Mouse (Mus musculus): Measurements from ENCODE around the gene Aplf. TPM values are rescaled to one million over a fixed set of nuclear protein-coding genes. Genes with fewer than 3 reads are reported as not detected.

Gene Aplf
- total and polyA plus RNA-seq, 2 experiments = 1.4 to 3.7 TPM

DNA sequence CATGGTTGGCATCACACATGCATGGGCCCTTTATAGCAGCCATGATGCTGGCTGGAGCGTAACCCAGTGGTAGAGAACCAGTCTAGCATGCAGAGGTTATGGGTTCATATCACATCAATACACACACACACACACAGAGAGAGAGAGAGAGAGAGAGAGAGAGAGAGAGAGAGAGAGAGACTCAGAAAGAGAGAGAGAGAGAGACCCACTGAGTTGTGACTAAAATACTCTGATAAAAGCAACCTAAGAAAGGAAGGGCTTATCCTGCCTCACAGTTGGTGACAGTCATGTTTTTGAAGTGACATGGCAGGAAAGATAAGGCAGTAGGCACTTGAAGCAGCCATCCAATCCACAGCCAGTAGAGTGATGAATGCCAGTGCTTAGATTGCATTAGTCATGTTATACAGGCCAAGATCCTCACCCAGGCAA lies 88.8 kb downstream of the Aplf start:
- H3K4me1 ChIP-seq (ENCODE audit: control insufficient read depth, insufficient read depth, low read length) = no peaks in the 10 kb centered on the region

DNA sequence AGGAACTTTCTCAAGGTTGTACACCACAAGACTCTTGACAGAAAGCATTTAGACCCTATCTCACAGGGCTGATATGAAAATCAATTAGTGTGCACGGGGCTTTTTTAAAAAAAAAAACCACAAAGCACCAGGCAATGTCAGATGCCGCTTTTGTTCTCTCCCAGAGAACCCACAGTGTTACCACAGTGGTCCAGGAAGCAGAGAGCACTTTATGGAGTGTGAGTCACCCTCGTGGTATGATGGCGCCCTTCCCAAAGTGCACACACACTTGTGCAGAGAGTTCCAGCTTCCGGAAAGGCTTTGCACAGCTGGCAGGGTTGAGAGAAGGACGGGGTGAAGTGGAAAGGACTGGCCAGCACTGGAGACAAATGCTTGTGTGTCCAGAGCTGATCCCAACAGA lies 89.5 kb downstream of the Aplf start:
- DNase-seq (ENCODE audit: extremely low read depth, low read depth, low spot score) = no peak
- H3K79me2 ChIP-seq (ENCODE audit: control insufficient read depth, insufficient read depth, low read length) = no peaks in the 10 kb centered on the region
- no peaks in the 10 kb centered on the region for H3K36me3 ChIP-seq (ENCODE audit: control insufficient read depth, insufficient read depth, low read length)
- 50% methylated on average over 6 of the region's 6 CpGs for WGBS
- TF ChIP-seq CTCF (IDR thresholded peaks at IDR 0.05; ENCODE audit: low read depth, low read length) (no peak), POLR2A (IDR thresholded peaks at IDR 0.05; ENCODE audit: extremely low read depth, insufficient read depth, low read length) (no peak)
- no peak overlapping the region for H3K27ac ChIP-seq (replicated peaks; ENCODE audit: insufficient read depth, low read depth, low read length)
- no peaks in the 10 kb centered on the region for H3K4me1 ChIP-seq (ENCODE audit: control insufficient read depth, insufficient read depth, low read length)
- no peak overlapping the region for H3K9ac ChIP-seq (ENCODE audit: low read depth, low read length)
- H3K4me3 ChIP-seq (ENCODE audit: insufficient read depth, low read depth, low read length) = no peak overlapping the region
- no peaks in the 10 kb centered on the region for H3K27me3 ChIP-seq (ENCODE audit: control insufficient read depth, insufficient read depth, low read length)

More for the DNA sequence above, 88.8 kb downstream of the Aplf start:
- H3K9ac ChIP-seq (ENCODE audit: low read depth, low read length) = no peak overlapping the region
- no peak overlapping the region for H3K4me3 ChIP-seq (ENCODE audit: insufficient read depth, low read depth, low read length)
- H3K27me3 ChIP-seq (ENCODE audit: control insufficient read depth, insufficient read depth, low read length) = no peaks in the 10 kb centered on the region
- H3K27ac ChIP-seq (replicated peaks; ENCODE audit: insufficient read depth, low read depth, low read length) = no peak overlapping the region
- DNase-seq (ENCODE audit: extremely low read depth, low read depth, low spot score) = no peak
- TF ChIP-seq CTCF (IDR thresholded peaks at IDR 0.05; ENCODE audit: low read depth, low read length) = no peak
- no peak for TF ChIP-seq POLR2A (IDR thresholded peaks at IDR 0.05; ENCODE audit: extremely low read depth, insufficient read depth, low read length)
- 97% methylated on average over 1 of the region's 1 CpGs for WGBS
- H3K36me3 ChIP-seq (ENCODE audit: control insufficient read depth, insufficient read depth, low read length) = no peaks in the 10 kb centered on the region
- no peaks in the 10 kb centered on the region for H3K79me2 ChIP-seq (ENCODE audit: control insufficient read depth, insufficient read depth, low read length)

DNA sequence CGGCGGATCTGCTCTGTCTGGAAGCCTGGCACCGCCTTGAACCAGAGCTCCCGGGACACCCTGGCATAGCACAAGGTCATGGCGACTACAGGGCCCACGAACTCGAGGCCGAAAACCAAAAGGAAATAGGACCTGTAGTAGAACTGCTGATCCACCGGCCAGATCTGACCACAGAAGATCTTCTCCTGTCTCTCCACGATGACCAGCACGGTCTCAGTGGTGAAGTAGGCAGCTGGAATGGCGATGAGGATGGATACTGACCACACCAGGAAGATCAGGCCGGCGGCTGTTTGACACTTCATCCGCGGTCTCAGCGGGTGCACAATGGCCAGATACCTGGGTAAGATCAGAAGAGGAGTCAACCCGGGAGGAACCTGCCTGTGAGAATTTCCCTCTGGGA lies 90.4 kb downstream of the Aplf start:
- DNase-seq (ENCODE audit: extremely low read depth, low read depth, low spot score) = no peak
- Histone ChIP-seq H3K4me3 (ENCODE audit: insufficient read depth, low read depth, low read length) (no peak overlapping the region), H3K27ac (replicated peaks; ENCODE audit: insufficient read depth, low read depth, low read length) (no peak overlapping the region), H3K4me1 (ENCODE audit: control insufficient read depth, insufficient read depth, low read length) (no peaks in the 10 kb centered on the region), H3K36me3 (ENCODE audit: control insufficient read depth, insufficient read depth, low read length) (no peaks in the 10 kb centered on the region), H3K27me3 (ENCODE audit: control insufficient read depth, insufficient read depth, low read length) (no peaks in the 10 kb centered on the region), H3K9ac (ENCODE audit: low read depth, low read length) (no peak overlapping the region), H3K79me2 (ENCODE audit: control insufficient read depth, insufficient read depth, low read length) (no peaks in the 10 kb centered on the region)
- TF ChIP-seq CTCF (IDR thresholded peaks at IDR 0.05; ENCODE audit: low read depth, low read length) = no peak
- no peak for TF ChIP-seq POLR2A (IDR thresholded peaks at IDR 0.05; ENCODE audit: extremely low read depth, insufficient read depth, low read length)
- 87% methylated on average over 18 of the region's 18 CpGs for WGBS

DNA sequence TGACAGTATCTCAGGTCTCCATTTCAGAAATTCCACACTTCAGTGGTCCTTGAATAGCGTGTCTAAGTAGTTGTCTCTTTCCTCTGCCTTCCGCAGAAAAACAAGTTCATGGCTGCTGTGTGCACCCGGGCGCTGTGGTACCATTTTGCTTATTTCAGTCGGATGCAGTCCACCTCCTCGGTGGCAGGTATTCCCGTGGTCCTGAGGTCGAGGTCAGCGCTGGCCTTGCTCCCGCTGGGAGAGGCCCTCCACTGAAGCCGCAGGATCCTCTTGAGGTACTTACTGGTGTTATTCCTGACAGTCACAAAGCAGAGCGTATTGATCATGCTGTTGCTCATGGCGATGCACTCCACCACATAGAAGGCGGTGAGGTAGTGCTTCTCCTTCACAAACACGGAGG lies 90.9 kb downstream of the Aplf start:
- Histone ChIP-seq H3K36me3 (ENCODE audit: control insufficient read depth, insufficient read depth, low read length) (no peaks in the 10 kb centered on the region), H3K4me3 (ENCODE audit: insufficient read depth, low read depth, low read length) (no peak overlapping the region), H3K9ac (ENCODE audit: low read depth, low read length) (no peak overlapping the region), H3K27me3 (ENCODE audit: control insufficient read depth, insufficient read depth, low read length) (no peaks in the 10 kb centered on the region), H3K27ac (replicated peaks; ENCODE audit: insufficient read depth, low read depth, low read length) (no peak overlapping the region), H3K79me2 (ENCODE audit: control insufficient read depth, insufficient read depth, low read length) (no peaks in the 10 kb centered on the region), H3K4me1 (ENCODE audit: control insufficient read depth, insufficient read depth, low read length) (no peaks in the 10 kb centered on the region)
- no peak for DNase-seq (ENCODE audit: extremely low read depth, low read depth, low spot score)
- WGBS = 84% methylated on average over 15 of the region's 15 CpGs
- no peak for TF ChIP-seq POLR2A (IDR thresholded peaks at IDR 0.05; ENCODE audit: extremely low read depth, insufficient read depth, low read length)

Other genes starting within 250 kb of the Aplf start
- 4.0 and 4.3 TPM in 2 replicates for gene Bmp10, start 243.2 kb downstream of the Aplf start, total RNA-seq (2014; rRNA removed)
- 1.3 and 1.7 TPM in 2 replicates for gene Bmp10, start 243.2 kb downstream of the Aplf start, polyA plus RNA-seq (2012; rRNA removed)
- 1.5 and 1.6 TPM in 2 replicates for gene Arhgap25, start 138.9 kb downstream of the Aplf start, total RNA-seq (2014; rRNA removed)
- gene Arhgap25, start 138.9 kb downstream of the Aplf start, polyA plus RNA-seq (2012; rRNA removed) = 0.16 and 0.40 TPM in 2 replicates
- gene Prokr1, start 81.5 kb downstream of the Aplf start, total RNA-seq (2014; rRNA removed) = 0.07 and 0.09 TPM in 2 replicates
- gene Prokr1, start 81.5 kb downstream of the Aplf start, polyA plus RNA-seq (2012; rRNA removed) = 0.04 and 0.07 TPM in 2 replicates
- 0.65 and 1.2 TPM in 2 replicates for gene Efcc1, start 58.7 kb upstream of the Aplf start, total RNA-seq (2014; rRNA removed)
- gene Efcc1, start 58.7 kb upstream of the Aplf start, polyA plus RNA-seq (2012; rRNA removed) = 0.41 and 0.86 TPM in 2 replicates
- 0.34 and 0.74 TPM in 2 replicates for gene Gp9, start 105.9 kb upstream of the Aplf start, total RNA-seq (2014; rRNA removed)
- 0.25 TPM in 1 of 2 replicates, not detected in the other for gene Gp9, start 105.9 kb upstream of the Aplf start, polyA plus RNA-seq (2012; rRNA removed)
- gene Rab43, start 140.0 kb upstream of the Aplf start, total RNA-seq (2014; rRNA removed) = 63.0 and 71.9 TPM in 2 replicates
- 106 and 139 TPM in 2 replicates for gene Rab43, start 140.0 kb upstream of the Aplf start, polyA plus RNA-seq (2012; rRNA removed)
- 1.0 and 1.1 TPM in 2 replicates for gene Gm45140, start 163.6 kb upstream of the Aplf start, total RNA-seq (2014; rRNA removed)
- 0.51 and 0.98 TPM in 2 replicates for gene Gm45140, start 163.6 kb upstream of the Aplf start, polyA plus RNA-seq (2012; rRNA removed)
- gene Isy1, start 166.6 kb upstream of the Aplf start, total RNA-seq (2014; rRNA removed) = 18.6 and 22.8 TPM in 2 replicates
- gene Isy1, start 166.6 kb upstream of the Aplf start, polyA plus RNA-seq (2012; rRNA removed) = 5.6 and 6.8 TPM in 2 replicates
- 271 and 286 TPM in 2 replicates for gene Cnbp, start 178.9 kb upstream of the Aplf start, total RNA-seq (2014; rRNA removed)
- 165 and 177 TPM in 2 replicates for gene Cnbp, start 178.9 kb upstream of the Aplf start, polyA plus RNA-seq (2012; rRNA removed)
- gene Copg1, start 215.6 kb upstream of the Aplf start, total RNA-seq (2014; rRNA removed) = 41.1 and 57.2 TPM in 2 replicates
- 19.5 and 21.5 TPM in 2 replicates for gene Copg1, start 215.6 kb upstream of the Aplf start, polyA plus RNA-seq (2012; rRNA removed)
- gene Hmces, start 241.7 kb upstream of the Aplf start, total RNA-seq (2014; rRNA removed) = 6.5 and 7.9 TPM in 2 replicates
- 6.3 and 9.6 TPM in 2 replicates for gene Hmces, start 241.7 kb upstream of the Aplf start, polyA plus RNA-seq (2012; rRNA removed)